Mouse (Mus musculus): ENCODE data around the gene Stx1b. TPM values are rescaled to one million over a fixed set of nuclear protein-coding genes. Genes with fewer than 3 reads are reported as not detected.

Stx1b gene
- polyA plus RNA-seq (2012; rRNA removed), result 15.2 and 17.7 TPM in 2 replicates

GRCm38 (mm10) chr7:127824176-127824871 is at the start of gene Stx1b, which contains the start of gene Stx4a:
Gene Stx1b (minus strand): TSS chr7:127824549.
Gene Stx4a (plus strand): TSS chr7:127824294.

GRCm38 (mm10) chr7:127800435-127801009 is 23.8 kb downstream of the Stx1b start, which contains the start of gene Hsd3b7:
Gene Hsd3b7 (plus strand): TSS chr7:127800604.

GRCm38 (mm10) chr7:127785308-127785707 is 39.0 kb downstream of the Stx1b start, which contains the start of gene Gm49388:
Gene Gm49388 (plus strand): TSS chr7:127785608.

GRCm38 (mm10) chr7:127776426-127776825 is 47.9 kb downstream of the Stx1b start, which contains the start of gene Setd1a:
Gene Setd1a (plus strand): TSS chr7:127776670.

GRCm38 (mm10) chr7:127769651-127770038 is 54.7 kb downstream of the Stx1b start, which contains the start of gene Orai3:
Gene Orai3 (plus strand): TSS chr7:127769815.

Other genes starting within 250 kb of the Stx1b start
- gene Ccdc189, start 236.0 kb downstream of the Stx1b start, polyA plus RNA-seq (2012; rRNA removed), result 11.7 and 13.2 TPM in 2 replicates
- gene Rnf40, start 235.8 kb downstream of the Stx1b start, polyA plus RNA-seq (2012; rRNA removed), result 33.5 and 34.1 TPM in 2 replicates
- 21.3 and 22.4 TPM in 2 replicates for gene Zfp629, start 208.8 kb downstream of the Stx1b start, polyA plus RNA-seq (2012; rRNA removed)
- gene Bcl7c, start 115.6 kb downstream of the Stx1b start, polyA plus RNA-seq (2012; rRNA removed), result 67.7 and 78.2 TPM in 2 replicates
- 33.4 and 51.7 TPM in 2 replicates for gene Ctf1, start 111.8 kb downstream of the Stx1b start, polyA plus RNA-seq (2012; rRNA removed)
- 0.27 and 0.30 TPM in 2 replicates for gene Ctf2, start 92.4 kb downstream of the Stx1b start, polyA plus RNA-seq (2012; rRNA removed)
- gene Fbxl19, start 80.0 kb downstream of the Stx1b start, polyA plus RNA-seq (2012; rRNA removed), result 68.7 and 76.0 TPM in 2 replicates
- 51.2 and 60.6 TPM in 2 replicates for gene Orai3, start 54.7 kb downstream of the Stx1b start, polyA plus RNA-seq (2012; rRNA removed)
- 9.9 and 12.3 TPM in 2 replicates for gene Setd1a, start 47.9 kb downstream of the Stx1b start, polyA plus RNA-seq (2012; rRNA removed)
- 0.06 TPM in 1 of 2 replicates, not detected in the other for gene Gm49388, start 38.9 kb downstream of the Stx1b start, polyA plus RNA-seq (2012; rRNA removed)
- gene Hsd3b7, start 23.9 kb downstream of the Stx1b start, polyA plus RNA-seq (2012; rRNA removed), result 78.5 and 87.3 TPM in 2 replicates
- 66.0 and 82.3 TPM in 2 replicates for gene Stx4a, start 255 bp downstream of the Stx1b start, polyA plus RNA-seq (2012; rRNA removed)
- gene Zfp646, start 51.7 kb upstream of the Stx1b start, polyA plus RNA-seq (2012; rRNA removed), result 23.0 and 25.1 TPM in 2 replicates
- gene Zfp668, start 52.3 kb upstream of the Stx1b start, polyA plus RNA-seq (2012; rRNA removed), result 11.1 and 14.6 TPM in 2 replicates
- 6.7 and 8.5 TPM in 2 replicates for gene Prss53, start 66.4 kb upstream of the Stx1b start, polyA plus RNA-seq (2012; rRNA removed)
- not detected in 2 replicates for gene Gm21974, start 70.9 kb upstream of the Stx1b start, polyA plus RNA-seq (2012; rRNA removed)
- gene Vkorc1, start 71.1 kb upstream of the Stx1b start, polyA plus RNA-seq (2012; rRNA removed), result 241 and 372 TPM in 2 replicates
- 99.5 and 124 TPM in 2 replicates for gene Bckdk, start 79.5 kb upstream of the Stx1b start, polyA plus RNA-seq (2012; rRNA removed)
- 18.4 and 22.3 TPM in 2 replicates for gene Kat8, start 88.0 kb upstream of the Stx1b start, polyA plus RNA-seq (2012; rRNA removed)
- gene Prss8, start 105.6 kb upstream of the Stx1b start, polyA plus RNA-seq (2012; rRNA removed), result 44.6 and 45.0 TPM in 2 replicates
- 29.0 and 31.2 TPM in 2 replicates for gene Prss36, start 122.2 kb upstream of the Stx1b start, polyA plus RNA-seq (2012; rRNA removed)
- gene Fus, start 142.9 kb upstream of the Stx1b start, polyA plus RNA-seq (2012; rRNA removed), result 304 and 455 TPM in 2 replicates
- 60.1 and 71.2 TPM in 2 replicates for gene Pycard, start 169.3 kb upstream of the Stx1b start, polyA plus RNA-seq (2012; rRNA removed)
- 0.97 and 1.1 TPM in 2 replicates for gene Trim72, start 179.4 kb upstream of the Stx1b start, polyA plus RNA-seq (2012; rRNA removed)
- 5.6 and 6.6 TPM in 2 replicates for gene Itgam, start 238.1 kb upstream of the Stx1b start, polyA plus RNA-seq (2012; rRNA removed)
- gene Gm49368, start 238.1 kb upstream of the Stx1b start, polyA plus RNA-seq (2012; rRNA removed), result 0.03 TPM in 1 of 2 replicates, not detected in the other

Measured in ovary, adult 2 months (tissue).